ENCODE assay signal across 13 mouse cellular contexts in genomic region chr1:84299719-84300118, GRCm38 (mm10).
"Had no signal": no experiment of that assay in that cellular context is flagged by ENCODE, and none has a peak within 500 bp of the region (broad histone marks: within the 10 kb centered on the region; RNA-seq: fewer than 3 reads in every experiment).

No protein-coding gene starts in this region.

- H3K27ac ChIP-seq: kidney, embryonic 15.5 days; limb, embryonic 12.5 days; limb, embryonic 15.5 days; liver, embryonic 13.5 days had no signal

- H3K4me3 ChIP-seq: kidney, embryonic 15.5 days; limb, embryonic 12.5 days; limb, embryonic 15.5 days; liver, embryonic 13.5 days had no signal

- H3K36me3 ChIP-seq: kidney, embryonic 15.5 days; limb, embryonic 12.5 days; limb, embryonic 15.5 days; liver, embryonic 13.5 days had no signal

- DNase-seq: kidney, adult 8-10 months; kidney, postnatal 10 days; kidney, postnatal 36 days; left cerebral cortex, postnatal 4 days; liver, embryonic 13.5 days; lung, embryonic 14.5 days; lung, postnatal 4 days; midbrain, embryonic 14.5 days; thymus, adult 18-20 months; thymus, postnatal 36 days had no signal

- H3K4me1 ChIP-seq: kidney, embryonic 15.5 days; limb, embryonic 12.5 days; limb, embryonic 15.5 days; liver, embryonic 13.5 days had no signal

- H3K27me3 ChIP-seq: kidney, embryonic 15.5 days; limb, embryonic 12.5 days; limb, embryonic 15.5 days; liver, embryonic 13.5 days had no signal
